Mouse (Mus musculus) limb, embryonic 12.5 days (tissue): ENCODE measurements around the gene Nup98. TPM values are rescaled to one million over a fixed set of nuclear protein-coding genes. Genes with fewer than 3 reads are reported as not detected.

ENCODE experiments used
- ATAC-seq: fragments of 200-750 bp; cut with Nextera tagmentation; 2 replicates; pipeline ENCODE4 v1.8.0; 2017; ENCODE audit warnings: low read depth, moderate TSS enrichment; ENCODE audit not compliant: insufficient number of reproducible peaks, insufficient read depth, low FRiP score, low TSS enrichment
- H3K27ac ChIP-seq: fragments of 300-500 bp; sonication (generic); 2 replicates; pipeline ENCODE4 v1.5.1; 2016; ENCODE audit warnings: mild to moderate bottlenecking, moderate library complexity
- H3K27me3 ChIP-seq: fragments of 300-500 bp; sonication (generic); 2 replicates; pipeline ENCODE4 v1.6.1; 2016; ENCODE audit warnings: mild to moderate bottlenecking, moderate library complexity
- H3K36me3 ChIP-seq: fragments of 300-500 bp; sonication (generic); 2 replicates; pipeline ENCODE4 v1.6.1; 2016; ENCODE audit warnings: mild to moderate bottlenecking, moderate library complexity
- H3K4me1 ChIP-seq: fragments of 300-500 bp; sonication (generic); replicated peaks from 2 replicates; pipeline ENCODE4 v1.6.1; 2016
- H3K4me2 ChIP-seq: fragments of 300-500 bp; sonication (generic); 2 replicates; pipeline ENCODE4 v1.6.1; 2016; ENCODE audit warnings: mild to moderate bottlenecking, moderate library complexity
- H3K4me3 ChIP-seq: fragments of 300-500 bp; sonication (generic); replicated peaks from 2 replicates; pipeline ENCODE4 v1.5.1; 2016; ENCODE audit warnings: mild to moderate bottlenecking
- H3K9ac ChIP-seq: fragments of 300-500 bp; sonication (generic); replicated peaks from 2 replicates; pipeline ENCODE4 v1.6.1; 2016; ENCODE audit warnings: mild to moderate bottlenecking, moderate library complexity
- H3K9me3 ChIP-seq: fragments of 300-500 bp; sonication (generic); 2 replicates; pipeline ENCODE4 v1.6.1; 2016; ENCODE audit warnings: mild to moderate bottlenecking, moderate library complexity
- WGBS: fragments of 180-500 bp; shearing (Covaris S2); methylation state at CpG from one replicate; pipeline ENCODE4 v1.1.7; 2016; 5-methylcytosine and 5-hydroxymethylcytosine counted together
- polyA plus RNA-seq: library from polyadenylated mRNA; unstranded; fragments of >200 nt; fragmentation: Nextera tagmentation; extraction: Ambion mirVana; gene quantifications from 2 replicates; pipeline ENCODE4 v1.2.1, GENCODE M21; 2016

Gene Nup98
- polyA plus RNA-seq, 1 experiment from 2014 or later: 51.8 TPM

- ATAC-seq: no peak
- no peaks in the 10 kb centered on the region for H3K9me3 ChIP-seq
- no peak overlapping the region for H3K9ac ChIP-seq
- no peak overlapping the region for H3K4me2 ChIP-seq
- no peak overlapping the region for H3K4me3 ChIP-seq
- H3K27me3 ChIP-seq: no peaks in the 10 kb centered on the region
- H3K4me1 ChIP-seq: no peaks in the 10 kb centered on the region
- H3K36me3 ChIP-seq: peaks cover 7% of the 10 kb centered on the region
- no peak overlapping the region for H3K27ac ChIP-seq
Measured at GRCm38 (mm10) chr7:102200996-102201785, 8.8 kb downstream of the Nup98 start.

- Histone ChIP-seq H3K4me2 (no peak overlapping the region), H3K4me1 (no peaks in the 10 kb centered on the region), H3K9ac (no peak overlapping the region), H3K36me3 (peaks cover 7% of the 10 kb centered on the region), H3K27me3 (no peaks in the 10 kb centered on the region), H3K9me3 (no peaks in the 10 kb centered on the region), H3K27ac (no peak overlapping the region), H3K4me3 (no peak overlapping the region)
- ATAC-seq: no peak
- 88% methylated on average over 3 of the region's 3 CpGs for WGBS
Measured at GRCm38 (mm10) chr7:102200576-102200975, 9.4 kb downstream of the Nup98 start.

- Histone ChIP-seq H3K9ac (no peak overlapping the region), H3K4me2 (no peak overlapping the region), H3K4me3 (no peak overlapping the region), H3K4me1 (no peaks in the 10 kb centered on the region), H3K9me3 (no peaks in the 10 kb centered on the region), H3K27ac (no peak overlapping the region), H3K27me3 (no peaks in the 10 kb centered on the region), H3K36me3 (peaks cover 73% of the 10 kb centered on the region)
- 97% methylated on average over 1 of the region's 1 CpGs for WGBS
- ATAC-seq: no peak
Measured at GRCm38 (mm10) chr7:102192356-102192755, 17.6 kb downstream of the Nup98 start.

GRCm38 (mm10) chr7:102183849-102184248 is 26.1 kb downstream of the Nup98 start:
- Histone ChIP-seq H3K4me1 (no peaks in the 10 kb centered on the region), H3K27me3 (no peaks in the 10 kb centered on the region), H3K36me3 (peaks cover 89% of the 10 kb centered on the region), H3K9me3 (no peaks in the 10 kb centered on the region), H3K4me3 (no peak overlapping the region), H3K27ac (no peak overlapping the region), H3K4me2 (no peak overlapping the region), H3K9ac (no peak overlapping the region)
- no peak for ATAC-seq
- WGBS: 91% methylated on average over 3 of the region's 3 CpGs

- no peak for ATAC-seq
- H3K9me3 ChIP-seq: no peaks in the 10 kb centered on the region
- H3K4me3 ChIP-seq: no peak overlapping the region
- peaks cover 46% of the 10 kb centered on the region for H3K36me3 ChIP-seq
- H3K4me1 ChIP-seq: no peaks in the 10 kb centered on the region
- no peaks in the 10 kb centered on the region for H3K27me3 ChIP-seq
- H3K27ac ChIP-seq: no peak overlapping the region
- no peak overlapping the region for H3K4me2 ChIP-seq
- no peak overlapping the region for H3K9ac ChIP-seq
Measured at GRCm38 (mm10) chr7:102170300-102170699, 39.7 kb downstream of the Nup98 start.

DNA sequence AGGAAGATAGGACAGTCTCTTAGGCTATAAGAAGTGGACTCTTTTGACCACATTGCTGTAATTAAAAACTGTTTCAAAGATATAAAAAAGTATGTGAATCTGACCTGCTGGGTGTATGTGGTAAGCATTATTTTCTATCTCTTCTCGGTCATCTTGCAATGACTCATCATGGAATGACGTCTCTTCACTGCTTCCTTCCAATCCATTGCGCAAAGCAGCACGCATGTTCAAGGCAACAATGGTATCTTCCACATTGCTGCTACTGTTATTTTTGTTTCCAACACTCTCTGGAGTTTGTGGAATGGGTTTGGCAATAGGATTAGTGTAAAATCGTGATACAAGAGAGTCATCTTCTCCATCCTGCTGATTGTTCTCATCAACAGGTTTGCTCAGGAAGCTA is 56.3 kb downstream of the Nup98 start:
- Histone ChIP-seq H3K27ac (no peak overlapping the region), H3K9me3 (no peaks in the 10 kb centered on the region), H3K4me3 (no peak overlapping the region), H3K36me3 (peaks cover 87% of the 10 kb centered on the region), H3K4me2 (no peak overlapping the region), H3K27me3 (no peaks in the 10 kb centered on the region), H3K9ac (no peak overlapping the region), H3K4me1 (no peaks in the 10 kb centered on the region)
- 95% methylated on average over 5 of the region's 5 CpGs for WGBS
- ATAC-seq: no peak

DNA sequence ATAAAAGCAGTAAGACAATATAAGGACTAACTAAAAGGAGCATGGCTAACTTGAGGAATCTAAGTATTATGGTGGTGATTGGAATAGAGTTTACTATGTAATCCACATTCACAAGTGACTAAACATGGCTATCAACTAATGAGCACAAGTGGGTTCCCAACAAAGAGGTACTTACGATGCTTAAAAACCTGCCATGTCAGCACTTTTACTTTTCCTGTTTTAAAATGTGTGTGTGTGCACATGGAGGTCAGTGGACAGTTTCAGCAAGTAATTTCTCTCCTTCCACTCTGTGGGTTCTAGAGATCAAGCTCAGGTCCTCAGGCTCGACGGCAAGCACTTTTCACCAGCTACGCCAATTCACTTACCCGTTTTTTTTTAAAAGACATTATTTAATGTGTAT is 72.1 kb downstream of the Nup98 start:
- 95% methylated on average over 5 of the region's 5 CpGs for WGBS
- Histone ChIP-seq H3K4me1 (no peaks in the 10 kb centered on the region), H3K36me3 (peaks cover 82% of the 10 kb centered on the region), H3K4me2 (no peak overlapping the region), H3K9ac (no peak overlapping the region), H3K4me3 (no peak overlapping the region), H3K27me3 (no peaks in the 10 kb centered on the region), H3K27ac (no peak overlapping the region), H3K9me3 (no peaks in the 10 kb centered on the region)
- ATAC-seq: no peak

GRCm38 (mm10) chr7:102137464-102137863 is 72.5 kb downstream of the Nup98 start:
- ATAC-seq: no peak
- Histone ChIP-seq H3K4me2 (no peak overlapping the region), H3K27me3 (no peaks in the 10 kb centered on the region), H3K9ac (no peak overlapping the region), H3K9me3 (no peaks in the 10 kb centered on the region), H3K4me3 (no peak overlapping the region), H3K4me1 (no peaks in the 10 kb centered on the region), H3K27ac (no peak overlapping the region), H3K36me3 (peaks cover 86% of the 10 kb centered on the region)
- WGBS: 80% methylated on average over 1 of the region's 1 CpGs

DNA sequence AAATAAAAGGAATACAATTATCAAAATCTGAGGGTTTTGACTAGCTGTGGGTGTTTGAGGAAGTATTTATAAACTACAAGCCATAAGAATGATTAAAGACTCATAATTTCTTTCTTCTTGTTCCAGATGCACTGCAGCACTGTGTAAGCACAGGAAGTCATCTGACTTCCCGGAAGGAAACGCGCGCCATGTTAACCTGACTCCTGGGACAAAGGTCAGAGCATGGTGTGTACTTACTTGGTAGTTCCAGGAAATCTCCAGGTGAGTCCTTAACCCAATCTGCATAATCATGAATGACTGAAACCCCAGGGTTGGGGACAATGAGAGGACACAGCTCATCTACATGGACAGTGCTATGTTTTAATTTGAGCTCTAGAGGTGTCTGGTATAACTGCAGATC is 77.6 kb downstream of the Nup98 start:
- ATAC-seq: no peak
- H3K36me3 ChIP-seq: peaks cover 86% of the 10 kb centered on the region

DNA sequence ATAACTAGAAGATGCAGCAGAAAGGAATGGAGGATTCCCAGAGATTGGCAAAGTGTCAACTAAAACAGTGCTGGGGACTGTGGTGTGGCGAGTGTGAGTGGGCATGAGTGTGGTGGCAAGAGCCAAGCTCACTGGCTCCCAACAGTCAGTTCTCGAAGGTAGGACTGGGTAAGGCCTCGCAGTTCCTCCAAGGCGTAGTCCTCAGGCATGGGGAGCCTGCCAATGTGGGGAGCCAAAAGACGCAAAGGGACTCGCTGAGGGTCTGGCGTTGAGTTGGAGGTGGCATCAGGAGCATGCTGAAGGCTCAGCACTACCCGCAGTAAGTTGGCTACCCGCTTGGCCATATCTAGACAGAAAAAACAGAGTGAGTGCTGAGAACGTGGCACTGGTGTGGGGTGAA is 89.7 kb downstream of the Nup98 start:
- Histone ChIP-seq H3K4me3 (no peak overlapping the region), H3K4me1 (no peaks in the 10 kb centered on the region), H3K27me3 (no peaks in the 10 kb centered on the region), H3K9me3 (no peaks in the 10 kb centered on the region), H3K4me2 (no peak overlapping the region), H3K36me3 (peaks cover 73% of the 10 kb centered on the region), H3K9ac (no peak overlapping the region), H3K27ac (no peak overlapping the region)
- WGBS: 97% methylated on average over 10 of the region's 10 CpGs
- ATAC-seq: no peak

More for the DNA sequence above, 77.6 kb downstream of the Nup98 start:
- no peak overlapping the region for H3K4me3 ChIP-seq
- H3K9me3 ChIP-seq: no peaks in the 10 kb centered on the region
- 92% methylated on average over 4 of the region's 4 CpGs for WGBS
- H3K4me2 ChIP-seq: no peak overlapping the region
- no peak overlapping the region for H3K27ac ChIP-seq
- H3K27me3 ChIP-seq: no peaks in the 10 kb centered on the region
- no peak overlapping the region for H3K9ac ChIP-seq
- no peaks in the 10 kb centered on the region for H3K4me1 ChIP-seq

GRCm38 (mm10) chr7:102117382-102117781 is 92.6 kb downstream of the Nup98 start:
- Histone ChIP-seq H3K27me3 (no peaks in the 10 kb centered on the region), H3K9ac (no peak overlapping the region), H3K4me2 (no peak overlapping the region), H3K36me3 (peaks cover 43% of the 10 kb centered on the region), H3K27ac (no peak overlapping the region), H3K4me3 (no peak overlapping the region), H3K4me1 (no peaks in the 10 kb centered on the region), H3K9me3 (no peaks in the 10 kb centered on the region)
- ATAC-seq: no peak
- 77% methylated on average over 6 of the region's 6 CpGs for WGBS
